Mouse (Mus musculus) central nervous system, embryonic 18 days (tissue): Measurements from ENCODE around the gene Tor1b. TPM values are rescaled to one million over a fixed set of nuclear protein-coding genes. Genes with fewer than 3 reads are reported as not detected.

Experiments
- polyA plus RNA-seq: library from polyadenylated mRNA; depleted of rRNA; stranded (reverse); fragments of >200 nt; gene quantifications from 2 replicates; pipeline ENCODE4 v1.2.3, GENCODE M21; 2012; rRNA removed

Gene Tor1b
- polyA plus RNA-seq = 34.5 and 35.3 TPM in 2 replicates

DNA sequence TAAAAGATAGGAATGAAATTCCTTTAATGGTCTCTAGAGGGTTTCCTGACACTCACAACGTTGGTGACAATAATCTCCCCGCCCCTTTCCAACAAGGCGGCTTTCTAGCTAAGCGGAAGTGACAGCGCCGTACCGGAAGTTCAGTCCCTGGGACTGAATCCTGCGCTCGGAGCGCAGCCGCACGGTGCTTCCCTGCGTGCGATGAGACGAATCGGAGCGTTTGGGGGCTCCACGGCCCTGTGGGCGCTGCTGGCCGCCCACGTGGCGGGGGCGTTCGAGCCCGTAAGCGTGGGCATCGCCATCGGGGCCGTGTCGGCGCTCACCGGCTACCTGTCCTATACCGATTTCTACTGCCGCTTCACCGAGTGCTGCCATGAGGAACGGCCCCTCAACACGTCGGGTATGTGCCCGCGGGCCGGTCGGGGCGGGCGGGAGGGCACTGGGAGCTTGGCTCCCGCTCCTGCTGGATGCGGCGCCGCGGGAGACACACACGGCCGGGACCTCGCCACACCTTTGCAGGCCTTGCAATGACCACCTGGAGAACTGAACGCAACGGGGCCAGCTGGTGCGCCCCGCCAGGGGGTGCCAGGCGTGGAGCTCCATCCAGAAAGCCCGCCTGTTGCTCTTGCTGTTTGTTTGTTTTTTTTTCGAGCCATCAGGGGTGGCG is at the start of gene Tor1b:
Gene Tor1b (plus strand): TSS at position 136 of the 667 bp plus-strand sequence.

DNA sequence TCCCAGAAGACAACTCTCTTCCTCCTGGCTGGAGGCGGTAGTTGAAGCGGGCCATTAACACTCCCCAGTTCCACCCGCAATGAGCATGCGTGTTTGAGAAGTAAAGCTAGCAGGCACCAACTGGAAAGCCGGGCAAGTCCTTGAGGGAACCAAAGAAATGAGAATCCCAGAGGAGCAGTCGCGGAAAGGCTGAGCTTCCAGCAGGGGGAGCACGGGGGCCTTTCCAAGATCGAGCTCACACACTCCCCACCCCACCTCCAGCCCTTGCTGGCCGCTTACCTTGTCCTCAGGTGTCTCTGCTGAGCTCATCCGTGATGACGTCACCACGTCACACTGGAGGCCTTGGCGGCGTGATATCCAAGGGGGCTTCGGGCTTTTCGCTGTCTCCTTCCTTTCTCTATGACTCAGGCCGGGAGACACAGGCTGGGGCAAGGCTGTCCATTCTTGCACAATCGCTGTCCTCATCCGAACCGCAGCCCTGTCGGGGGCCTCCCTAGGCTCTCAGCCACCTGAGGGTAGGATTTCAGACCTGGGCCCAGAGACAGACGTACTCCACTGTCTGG is 23.2 kb upstream of the Tor1b start, which contains the start of gene Ptges:
Gene Ptges (minus strand): TSS at position 381 of the 563 bp plus-strand sequence.

DNA sequence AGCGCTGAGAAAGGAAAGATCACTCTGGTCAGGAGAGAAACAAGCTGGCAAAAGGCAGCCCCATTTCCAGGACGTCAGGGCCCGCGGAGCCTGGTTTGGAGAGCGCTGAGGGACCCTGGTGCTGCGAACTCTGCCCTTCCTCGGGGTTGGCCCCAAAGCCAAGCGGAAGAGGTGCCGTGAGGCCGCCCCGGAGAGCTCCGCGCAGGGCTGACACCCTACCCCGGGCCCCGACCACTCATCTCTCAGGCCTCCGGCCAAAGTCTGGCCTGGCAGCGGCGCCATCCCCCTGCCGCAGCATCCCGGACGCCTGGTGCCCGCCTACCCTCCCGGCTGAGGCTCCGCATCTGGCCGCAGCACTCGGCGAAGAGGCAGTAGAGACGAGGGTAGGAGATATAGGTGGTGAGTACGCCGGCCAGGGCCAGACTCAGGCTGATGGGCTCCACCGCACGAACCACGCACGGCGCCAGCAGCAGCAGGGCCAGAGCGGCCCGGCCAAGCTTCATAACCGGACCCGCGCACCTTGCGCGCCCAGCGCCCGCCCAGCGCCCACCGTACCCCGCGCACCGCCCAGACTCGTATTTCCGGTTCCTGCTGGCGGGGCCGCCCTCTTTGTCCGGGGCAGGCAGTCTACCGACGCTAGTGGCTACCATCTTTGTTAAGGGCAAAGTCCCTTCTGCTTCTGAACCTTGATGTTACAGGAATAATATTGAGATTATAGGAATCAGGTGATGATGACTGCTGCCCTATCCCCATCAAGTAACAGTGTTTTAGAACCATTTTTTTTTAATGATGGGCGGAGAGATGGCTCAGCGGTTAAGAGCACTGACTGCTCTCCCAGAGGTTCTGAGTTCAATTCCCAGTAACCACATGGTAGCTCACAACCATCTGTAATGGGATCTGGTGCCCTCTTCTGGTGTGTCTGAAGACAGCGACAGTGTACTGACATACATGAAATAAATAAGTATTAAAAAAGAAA is 14.9 kb downstream of the Tor1b start, which contains the start of gene Tor1a:
Gene Tor1a (minus strand): TSS at position 582 of the 976 bp plus-strand sequence.

DNA sequence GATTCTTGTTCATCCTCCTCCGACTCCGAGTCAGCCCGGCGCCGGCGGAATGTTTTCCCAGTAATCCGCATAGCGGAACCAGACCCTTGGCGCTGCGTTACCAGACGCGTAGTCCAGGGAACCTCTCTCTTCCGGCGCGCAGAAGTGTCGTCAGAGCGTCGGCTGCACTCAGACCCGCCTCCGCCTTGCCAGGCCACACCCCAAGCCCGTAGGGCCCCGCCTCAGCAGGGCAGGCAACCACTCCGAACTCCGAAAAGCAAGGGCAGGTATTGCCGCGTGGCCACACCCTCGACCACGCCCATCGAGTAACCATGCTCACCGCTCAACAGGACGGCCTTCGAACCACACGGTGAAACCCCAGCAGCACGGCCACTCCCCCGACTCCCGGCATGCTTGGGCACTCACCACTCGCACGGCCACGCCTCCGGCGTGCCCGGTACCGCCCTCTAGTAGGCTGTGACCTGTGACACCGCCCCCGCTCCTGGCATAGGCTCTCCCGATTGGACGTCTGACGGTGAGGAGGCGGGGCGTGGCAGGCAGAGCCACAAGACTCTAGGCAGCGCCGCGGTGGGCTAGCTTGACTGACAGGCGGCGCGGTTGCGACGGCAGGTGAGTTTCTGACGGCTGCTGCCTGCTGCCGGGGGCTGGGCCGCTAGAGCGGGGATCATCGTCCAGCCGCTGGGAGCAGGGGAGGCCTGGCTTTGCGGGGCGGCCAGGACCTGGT is 29.2 kb downstream of the Tor1b start, which contains the start of the genes BC005624 and Usp20:
Gene BC005624 (minus strand): TSS at position 412 of the 724 bp plus-strand sequence.
Gene Usp20 (plus strand): TSS at position 490 of the 724 bp plus-strand sequence.

Other genes with a start within 250 kb of the Tor1b start
- 1.7 and 2.2 TPM in 2 replicates for gene 1700001O22Rik, start 149.3 kb upstream of the Tor1b start, polyA plus RNA-seq
- gene Ntmt1, start 145.1 kb upstream of the Tor1b start, polyA plus RNA-seq = 78.0 and 82.9 TPM in 2 replicates
- 42.9 and 43.0 TPM in 2 replicates for gene Asb6, start 122.6 kb upstream of the Tor1b start, polyA plus RNA-seq
- gene Prrx2, start 118.0 kb upstream of the Tor1b start, polyA plus RNA-seq = 5.2 and 10.1 TPM in 2 replicates
- 4.1 and 5.5 TPM in 2 replicates for gene Ptges, start 23.1 kb upstream of the Tor1b start, polyA plus RNA-seq
- gene Tor1a, start 15.0 kb downstream of the Tor1b start, polyA plus RNA-seq = 70.3 and 73.1 TPM in 2 replicates
- gene BC005624, start 29.2 kb downstream of the Tor1b start, polyA plus RNA-seq = 85.6 and 86.1 TPM in 2 replicates
- gene Usp20, start 29.3 kb downstream of the Tor1b start, polyA plus RNA-seq = 36.4 and 36.5 TPM in 2 replicates
- 52.7 and 55.1 TPM in 2 replicates for gene Fnbp1, start 189.0 kb downstream of the Tor1b start, polyA plus RNA-seq
- gene Gpr107, start 199.4 kb downstream of the Tor1b start, polyA plus RNA-seq = 32.8 and 33.9 TPM in 2 replicates